In the genomic region with DNA sequence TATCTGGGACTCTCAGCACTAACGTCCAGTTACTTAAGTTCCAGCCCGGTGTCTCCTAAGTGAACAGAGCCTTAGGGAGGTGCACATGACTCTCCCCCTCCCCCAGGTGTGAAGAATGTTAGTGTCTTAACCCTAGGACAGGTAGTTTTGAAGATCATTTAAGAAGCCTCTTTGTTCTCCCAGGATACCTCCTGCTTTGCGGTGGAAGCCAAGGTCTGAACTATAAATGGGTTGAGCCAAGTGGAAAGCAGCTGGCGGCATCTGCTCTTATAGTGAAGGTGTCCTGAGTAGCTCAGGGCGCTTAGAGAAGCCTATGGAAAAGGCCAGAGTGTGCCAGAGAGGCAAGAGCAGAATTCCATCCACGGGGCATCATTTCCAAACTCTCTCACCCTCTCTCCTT, we compare ENCODE assay signal across 10 mouse cellular contexts. TPM values are rescaled to one million over a fixed set of nuclear protein-coding genes. Genes with fewer than 3 reads are reported as not detected.
A peak's percentile ranks its signal among the peaks of the same experiment; 100 is the strongest.
DNase-seq lines count a peak whose midpoint lies in the region; ATAC-seq and TF ChIP-seq lines count a peak whose summit lies in the region.
"Had no signal": no experiment of that assay in that cellular context is flagged by ENCODE, and none has a peak within 500 bp of the region (broad histone marks: within the 10 kb centered on the region; RNA-seq: fewer than 3 reads in every experiment).

No protein-coding gene starts in this region.

- no peaks in the 10 kb centered on the region for H3K36me3 ChIP-seq in midbrain, embryonic 10.5 days
- H3K36me3 ChIP-seq in midbrain, embryonic 16.5 days (ENCODE audit: control insufficient read depth, insufficient read depth, low read length), result no peaks in the 10 kb centered on the region
- H3K36me3 ChIP-seq in limb, embryonic 10.5 days, result no peaks in the 10 kb centered on the region
- no peaks in the 10 kb centered on the region for H3K36me3 ChIP-seq in stomach, embryonic 15.5 days

- WGBS in midbrain, embryonic 10.5 days, result 3% methylated on average over 6 of the region's 6 CpGs
- WGBS in midbrain, embryonic 16.5 days, result 12% methylated on average over 6 of the region's 6 CpGs
- 9% methylated on average over 6 of the region's 6 CpGs for WGBS in limb, embryonic 10.5 days
- WGBS in stomach, embryonic 15.5 days, result 23% methylated on average over 6 of the region's 6 CpGs

- no peak overlapping the region for H3K4me2 ChIP-seq in midbrain, embryonic 16.5 days (ENCODE audit: low read length)
- H3K4me2 ChIP-seq in stomach, embryonic 15.5 days, result peak overlapping the region; percentile 38

- no peak for ATAC-seq in midbrain, embryonic 16.5 days
- ATAC-seq in stomach, embryonic 15.5 days (ENCODE audit: insufficient read depth, low FRiP score, low read depth), result no peak

- intact Hi-C loops in gastrocnemius, adult 2 months (cut with DNase I), result no loop called here

- DNase-seq in heart, adult 11 months, result peak; percentile 91
- DNase-seq in heart, adult 9 months (ENCODE audit: low spot score in 2 of 2), result no peak
- DNase-seq in midbrain, embryonic 10.5 days (ENCODE audit: low spot score), result no peak
- DNase-seq in limb, embryonic 10.5 days (ENCODE audit: low spot score), result no peak
- DNase-seq in gastrocnemius, adult 2 months, result no peak
- DNase-seq in right cerebral cortex, postnatal 14 days, result no peak

- TF ChIP-seq CTCF in gastrocnemius, adult 2 months (IDR thresholded peaks at IDR 0.05), result no peak

- no peak overlapping the region for H3K9ac ChIP-seq in midbrain, embryonic 16.5 days (ENCODE audit: low read depth, low read length)
- no peak overlapping the region for H3K9ac ChIP-seq in stomach, embryonic 15.5 days

- peak overlapping the region; percentile 81 for H3K27ac ChIP-seq in midbrain, embryonic 10.5 days (replicated peaks)
- H3K27ac ChIP-seq in midbrain, embryonic 16.5 days (ENCODE audit: low read length), result no peak overlapping the region
- 0 out of 2 replicates have a peak overlapping the region, but pooled peaks have one; percentile 83 for H3K27ac ChIP-seq in limb, embryonic 10.5 days
- no peak overlapping the region for H3K27ac ChIP-seq in stomach, embryonic 15.5 days
- no peak overlapping the region; the same call in 1 of the 2 replicates for H3K27ac ChIP-seq in gastrocnemius, adult 2 months
- H3K27ac ChIP-seq: macrophage had no signal

- H3K4me3 ChIP-seq in midbrain, embryonic 10.5 days, result peak overlapping the region; percentile 20
- H3K4me3 ChIP-seq in midbrain, embryonic 16.5 days (ENCODE audit: low read depth, low read length), result no peak overlapping the region
- H3K4me3 ChIP-seq in limb, embryonic 10.5 days, result peak overlapping the region; percentile 5; the same call in 1 of the 2 replicates
- no peak overlapping the region for H3K4me3 ChIP-seq in stomach, embryonic 15.5 days (replicated peaks)
- H3K4me3 ChIP-seq in gastrocnemius, adult 2 months, result no peak overlapping the region

- H3K4me1 ChIP-seq in midbrain, embryonic 10.5 days, result peaks cover 66% of the 10 kb centered on the region
- H3K4me1 ChIP-seq in midbrain, embryonic 16.5 days (ENCODE audit: control insufficient read depth, insufficient read depth, low read length), result peaks cover 22% of the 10 kb centered on the region
- H3K4me1 ChIP-seq in limb, embryonic 10.5 days, result peaks cover 37% of the 10 kb centered on the region
- H3K4me1 ChIP-seq in stomach, embryonic 15.5 days, result peaks cover 20% of the 10 kb centered on the region; the same call in 1 of the 2 replicates

- peaks cover 20% of the 10 kb centered on the region for H3K27me3 ChIP-seq in midbrain, embryonic 10.5 days (ENCODE audit: low read depth, poor library complexity, severe bottlenecking)
- H3K27me3 ChIP-seq in midbrain, embryonic 16.5 days (ENCODE audit: control insufficient read depth, insufficient read depth, low read depth, low read length), result no peaks in the 10 kb centered on the region; the same call in 1 of the 2 replicates
- H3K27me3 ChIP-seq in limb, embryonic 10.5 days (ENCODE audit: low read depth, poor library complexity, severe bottlenecking), result peaks cover 26% of the 10 kb centered on the region
- no peaks in the 10 kb centered on the region for H3K27me3 ChIP-seq in stomach, embryonic 15.5 days (replicated peaks)

- no peaks in the 10 kb centered on the region for H3K9me3 ChIP-seq in midbrain, embryonic 10.5 days (replicated peaks)
- no peaks in the 10 kb centered on the region for H3K9me3 ChIP-seq in midbrain, embryonic 16.5 days (replicated peaks; ENCODE audit: control insufficient read depth, low read length, poor library complexity, severe bottlenecking)
- no peaks in the 10 kb centered on the region for H3K9me3 ChIP-seq in limb, embryonic 10.5 days (replicated peaks)
- H3K9me3 ChIP-seq in stomach, embryonic 15.5 days, result no peaks in the 10 kb centered on the region

RNA-seq across cellular contexts. Expression of a gene that starts 10.0 kb away (rescaled TPM):
- 0.15 and 0.31 TPM in 2 replicates for polyA plus RNA-seq in midbrain, embryonic 10.5 days (2016; fragmentation: Nextera tagmentation; extraction: Ambion mirVana)
- polyA plus RNA-seq in midbrain, embryonic 16.5 days (2015; fragmentation: Nextera tagmentation; extraction: Ambion mirVana), result 0.09 and 0.26 TPM in 2 replicates
- not detected in 2 replicates for polyA plus RNA-seq in limb, embryonic 10.5 days (2016; fragmentation: Nextera tagmentation; extraction: Ambion mirVana)
- polyA plus RNA-seq in stomach, embryonic 15.5 days (2015; fragmentation: Nextera tagmentation; extraction: Ambion mirVana), result 11.4 and 12.6 TPM in 2 replicates
- total RNA-seq in gastrocnemius, adult 2 months (2021), result under 1 TPM; 0.36 to 0.45 TPM
- polyA plus RNA-seq: C2C12, macrophage had no signal

RNA-seq across cellular contexts. Expression of a gene that starts 56.5 kb away (rescaled TPM):
- polyA plus RNA-seq in midbrain, embryonic 10.5 days (2016; fragmentation: Nextera tagmentation; extraction: Ambion mirVana), result not detected in 2 replicates
- not detected in 2 replicates for polyA plus RNA-seq in midbrain, embryonic 16.5 days (2015; fragmentation: Nextera tagmentation; extraction: Ambion mirVana)
- not detected in 2 replicates for polyA plus RNA-seq in limb, embryonic 10.5 days (2016; fragmentation: Nextera tagmentation; extraction: Ambion mirVana)
- polyA plus RNA-seq in stomach, embryonic 15.5 days (2015; fragmentation: Nextera tagmentation; extraction: Ambion mirVana), result not detected in 2 replicates
- total RNA-seq in gastrocnemius, adult 2 months (2021), result not detected
- polyA plus RNA-seq: C2C12, macrophage had no signal

Comparison
In these comparisons a context has a peak if more than half of its experiments do, and no peak if none do; other contexts are left out.
1. H3K27ac ChIP-seq: peak in midbrain, embryonic 10.5 days (single experiment) and limb, embryonic 10.5 days (single experiment); none in midbrain, embryonic 16.5 days (single experiment), stomach, embryonic 15.5 days (single experiment) and gastrocnemius, adult 2 months (single experiment).
2. H3K4me3 ChIP-seq: peak in midbrain, embryonic 10.5 days (single experiment) and limb, embryonic 10.5 days (single experiment); none in midbrain, embryonic 16.5 days (single experiment), stomach, embryonic 15.5 days (single experiment) and gastrocnemius, adult 2 months (single experiment).